Mouse (Mus musculus) left cerebral cortex, postnatal 4 days (tissue): ENCODE data around the gene Ttc13. TPM values are rescaled to one million over a fixed set of nuclear protein-coding genes. Genes with fewer than 3 reads are reported as not detected.

ENCODE experiments used
- DNase-seq: peaks from one replicate; pipeline ENCODE4 v3.0.0-alpha.2; 2022
- intact Hi-C: fragments of 180-260 bp; cut with DNase I; formaldehyde crosslinking; loops from one replicate; pipeline ENCODE4 v1.15.1; 2025
- total RNA-seq, 2 experiments: library from RNA; stranded (reverse); gene quantifications; 2 replicates each; pipeline ENCODE4 v1.2.3; 2021

Gene Ttc13
- total RNA-seq = 10 to 100 TPM; 72.6 to 73.2 TPM

- DNase-seq = peak; percentile 97
- intact Hi-C loops = no loop called here
Measured at GRCm38 (mm10) chr8:124721862-124722515, at the start of gene Ttc13, which contains the start of gene Arv1. TSS of gene Ttc13 (minus strand) at chr8:124721983. TSS of gene Arv1 (plus strand) at chr8:124722139.

DNA sequence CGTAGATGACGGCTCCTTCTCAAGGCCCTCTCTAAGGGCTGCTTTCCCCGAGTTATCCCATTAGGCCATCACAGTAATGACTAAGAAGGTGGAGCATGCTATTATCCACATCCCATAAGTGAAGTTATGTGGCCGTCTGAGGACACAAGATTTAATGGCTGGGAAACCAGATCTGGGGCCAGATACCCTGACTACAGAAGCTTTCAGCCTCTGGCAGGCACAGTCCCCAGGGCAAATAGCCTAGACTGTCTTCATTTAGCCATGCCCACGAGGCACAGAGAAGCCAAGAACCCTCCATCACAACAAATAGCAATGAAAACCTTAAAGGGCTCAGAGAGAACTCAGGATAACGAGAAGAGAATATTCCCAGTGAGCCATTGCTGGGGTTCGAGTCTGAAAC is 41.3 kb upstream of the Ttc13 start:
- no peak for DNase-seq
- intact Hi-C loops = no loop called here

DNA sequence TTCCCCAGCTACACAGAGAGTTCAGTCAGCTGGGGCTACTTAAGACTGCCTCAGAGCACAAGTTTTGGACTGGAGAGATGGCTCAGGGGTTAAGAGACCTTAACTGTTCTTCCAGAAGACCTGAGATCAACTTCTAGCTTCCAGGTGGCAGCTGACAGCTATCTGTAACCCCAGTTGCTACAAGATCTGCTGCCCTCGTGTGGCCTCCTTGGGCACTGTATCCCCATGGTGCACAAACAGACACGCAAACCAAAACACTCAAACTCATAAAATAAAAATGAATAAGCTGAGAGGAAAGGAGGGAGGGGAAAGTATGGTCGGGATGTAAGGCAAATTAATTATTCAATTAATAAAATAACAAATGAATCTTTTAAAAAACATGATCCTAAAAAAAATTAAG is 36.8 kb upstream of the Ttc13 start:
- DNase-seq = peak; percentile 56
- intact Hi-C loops = no loop called here

DNA sequence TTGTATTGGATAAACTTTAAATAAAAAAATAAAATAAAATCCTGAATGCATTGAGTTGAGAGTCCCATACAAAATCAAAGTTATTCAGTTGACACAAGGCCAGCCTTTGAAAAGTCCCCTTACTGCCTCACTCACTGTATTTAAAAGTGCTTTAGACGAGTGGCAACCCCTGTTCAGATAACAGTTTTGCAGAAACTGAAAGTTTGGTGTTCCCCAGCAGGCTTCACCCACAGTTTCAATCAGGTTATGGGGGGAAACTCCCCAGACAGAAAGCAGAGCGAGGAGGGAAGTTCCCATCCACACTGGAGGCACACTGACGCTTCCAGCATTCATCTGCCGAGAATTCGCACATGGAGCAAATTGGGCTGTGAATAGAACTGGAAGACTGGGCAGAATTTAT is 34.8 kb upstream of the Ttc13 start:
- no peak for DNase-seq
- intact Hi-C loops = no loop called here

DNA sequence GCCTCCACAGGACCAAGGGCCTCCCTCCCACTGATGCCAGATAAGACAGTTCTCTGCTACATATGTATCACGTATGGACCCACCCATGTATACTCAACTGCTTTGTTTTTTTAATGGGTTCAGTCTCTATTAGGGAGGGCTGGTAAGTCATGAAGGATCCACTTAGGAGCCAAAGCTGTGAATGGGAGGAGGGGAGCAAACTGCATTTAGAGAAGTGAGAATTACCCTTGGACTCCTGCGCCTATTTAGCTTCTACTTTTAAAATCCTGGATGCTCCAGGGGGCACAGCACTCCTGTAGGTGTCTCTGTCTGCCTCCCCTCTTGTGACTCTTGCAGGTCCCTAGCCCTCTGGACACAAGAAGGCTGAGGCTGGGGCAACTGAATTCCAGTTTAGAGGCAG is 34.4 kb upstream of the Ttc13 start:
- intact Hi-C loops = no loop called here
- DNase-seq = no peak

- no peak for DNase-seq
- intact Hi-C loops = no loop called here
Measured at GRCm38 (mm10) chr8:124755481-124755880, 33.7 kb upstream of the Ttc13 start.

GRCm38 (mm10) chr8:124754792-124755190 is 33.0 kb upstream of the Ttc13 start:
- intact Hi-C loops = no loop called here
- DNase-seq = no peak

GRCm38 (mm10) chr8:124754101-124754791 is 32.5 kb upstream of the Ttc13 start:
- peak; percentile 19 for DNase-seq
- intact Hi-C loops = no loop called here

- no peak for DNase-seq
- intact Hi-C loops = no loop called here
Measured at GRCm38 (mm10) chr8:124752325-124752862, 30.6 kb upstream of the Ttc13 start.

- intact Hi-C loops = no loop called here
- DNase-seq = peak; percentile 25
Measured at GRCm38 (mm10) chr8:124751709-124752173, 30.0 kb upstream of the Ttc13 start, which contains the start of gene Fam89a. TSS of gene Fam89a (minus strand) at chr8:124751832.

- intact Hi-C loops = no loop called here
- DNase-seq = no peak
Measured at GRCm38 (mm10) chr8:124751191-124751590, 29.4 kb upstream of the Ttc13 start.

- DNase-seq = no peak
- intact Hi-C loops = no loop called here
Measured at GRCm38 (mm10) chr8:124746661-124747060, 24.9 kb upstream of the Ttc13 start.

DNA sequence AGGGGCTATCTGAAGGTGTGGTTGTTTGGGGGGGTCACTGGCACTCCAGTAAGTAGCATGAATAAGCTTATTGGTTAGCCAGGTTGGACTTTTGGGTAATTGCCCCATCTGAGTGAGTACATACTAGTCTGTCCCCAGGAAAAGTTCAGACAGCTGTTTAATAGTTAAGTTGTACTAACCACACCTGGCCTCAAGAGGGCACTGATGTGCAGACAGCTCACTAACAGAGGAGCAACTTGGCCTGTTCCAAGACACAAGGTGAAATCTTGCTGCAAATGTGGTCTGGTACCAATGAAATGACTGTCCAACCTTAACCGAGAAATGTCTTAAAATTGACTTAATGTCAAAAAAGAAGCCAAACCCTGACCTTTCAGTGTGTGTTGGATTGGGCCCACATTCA is 17.5 kb upstream of the Ttc13 start:
- intact Hi-C loops = no loop called here

DNA sequence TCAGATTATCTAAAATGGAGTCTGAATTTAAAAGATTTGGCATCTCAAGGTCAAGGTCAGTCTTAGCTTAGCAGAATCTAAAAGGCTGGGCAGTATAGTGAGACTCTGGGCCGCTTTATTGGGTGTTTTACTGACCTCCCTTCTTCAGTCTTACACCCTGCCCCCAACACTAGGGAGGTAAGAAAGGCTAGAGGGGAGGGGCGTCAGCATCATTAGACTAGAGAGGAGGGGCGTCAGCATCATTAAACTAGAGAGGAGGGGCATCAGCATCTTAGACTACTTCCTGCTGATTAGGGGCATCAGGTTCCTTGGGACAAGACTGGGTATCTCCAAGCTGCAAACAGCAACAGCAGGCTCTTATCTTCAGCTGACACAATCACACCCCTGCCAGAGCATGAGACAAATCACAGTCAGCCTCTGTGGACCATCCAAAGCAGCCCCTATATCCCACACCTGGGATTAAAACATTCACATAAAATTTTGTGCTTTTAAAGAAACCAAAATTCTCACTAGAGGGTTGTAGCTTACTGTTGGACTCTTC is 13.7 kb upstream of the Ttc13 start:
- intact Hi-C loops = no loop called here
- DNase-seq = no peak

More for the DNA sequence above, 17.5 kb upstream of the Ttc13 start:
- DNase-seq = no peak

DNA sequence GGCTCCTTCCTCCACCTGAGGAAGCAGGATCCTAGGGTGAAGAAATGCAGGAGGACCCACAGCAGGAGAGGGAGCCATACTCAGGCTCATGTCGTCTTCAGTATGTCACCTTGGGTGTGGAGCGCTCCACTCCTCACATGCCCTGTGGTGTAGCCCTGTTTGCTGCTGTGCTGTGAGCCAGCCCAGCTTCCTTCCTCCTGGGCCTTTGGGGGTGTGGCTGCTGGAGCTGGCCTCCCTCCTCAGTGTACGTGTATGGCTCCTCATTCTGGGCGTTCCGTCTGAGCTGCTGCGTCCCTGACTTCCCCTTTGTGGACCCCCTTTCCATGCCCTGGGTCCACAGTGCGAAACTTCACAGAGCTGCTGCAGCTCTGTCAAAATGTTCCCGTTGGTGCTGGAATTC is 11.0 kb upstream of the Ttc13 start:
- no peak for DNase-seq
- intact Hi-C loops = no loop called here

DNA sequence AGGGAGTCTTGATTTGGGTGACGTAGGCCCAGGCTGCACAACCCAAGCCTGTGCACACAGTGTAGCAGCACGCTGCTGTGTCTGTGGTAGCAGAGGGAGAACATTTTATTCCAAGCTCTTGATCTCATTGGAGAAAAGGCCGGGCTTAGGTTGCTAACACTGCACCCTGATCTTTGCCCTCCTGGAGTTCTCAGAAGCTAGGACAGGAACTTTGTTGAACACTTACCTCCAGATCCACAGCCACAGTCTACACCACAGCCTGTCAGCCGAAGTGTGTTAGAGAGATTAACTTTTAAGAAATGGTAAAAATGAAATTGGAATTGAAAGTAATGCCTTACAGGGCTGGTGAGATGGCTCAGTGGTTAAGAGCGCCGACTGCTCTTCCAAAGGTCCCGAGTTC is 2.5 kb upstream of the Ttc13 start:
- intact Hi-C loops = no loop called here

DNA sequence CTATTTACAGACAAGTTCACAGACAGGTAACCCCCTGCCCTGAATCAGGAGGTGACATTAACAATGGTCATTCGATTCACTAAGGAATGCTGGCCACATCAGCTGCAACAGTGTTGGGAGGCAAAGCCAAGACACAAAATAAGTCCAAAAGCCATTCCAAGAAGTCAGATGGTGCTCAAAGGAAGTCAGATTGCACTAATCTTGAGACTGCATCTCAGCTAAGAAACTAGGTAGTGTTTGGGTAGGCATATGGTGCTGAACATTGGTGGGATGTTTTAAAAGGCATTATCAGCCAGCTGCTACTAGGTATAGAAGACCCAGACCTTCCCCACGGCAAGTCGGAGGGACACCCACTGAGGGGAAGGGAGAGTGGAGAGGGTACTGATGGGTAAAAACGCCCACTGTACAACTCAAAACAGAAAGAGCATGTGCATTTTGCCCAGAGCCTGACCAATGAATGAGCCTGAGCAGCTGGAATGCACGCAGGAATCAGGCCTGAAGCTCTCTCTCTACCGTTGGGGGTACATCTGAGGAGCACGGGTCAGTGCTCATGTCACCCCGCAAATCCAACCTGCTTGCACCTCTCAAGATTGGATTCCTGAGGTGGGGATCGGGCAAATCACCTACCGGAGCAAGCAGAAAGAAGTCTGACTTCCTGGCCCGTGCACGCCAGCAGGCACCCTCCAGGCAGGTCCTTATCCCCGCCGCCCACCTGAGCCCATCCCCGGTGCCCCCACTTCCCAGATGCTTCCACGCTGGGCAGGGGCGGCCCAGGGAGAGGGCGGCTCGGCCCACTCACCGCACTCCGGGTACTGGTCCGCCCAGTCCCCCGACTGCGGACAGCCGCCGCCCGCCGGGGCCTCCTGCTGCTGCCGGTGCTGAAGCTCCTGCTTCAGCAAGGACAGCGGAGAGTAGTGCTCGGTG is 583 bp downstream of the Ttc13 start:
- DNase-seq = no peak
- intact Hi-C loops = no loop called here

More for the DNA sequence above, 2.5 kb upstream of the Ttc13 start:
- DNase-seq = no peak

- intact Hi-C loops = no loop called here
- DNase-seq = no peak
Measured at GRCm38 (mm10) chr8:124720133-124720532, 1.6 kb downstream of the Ttc13 start.

DNA sequence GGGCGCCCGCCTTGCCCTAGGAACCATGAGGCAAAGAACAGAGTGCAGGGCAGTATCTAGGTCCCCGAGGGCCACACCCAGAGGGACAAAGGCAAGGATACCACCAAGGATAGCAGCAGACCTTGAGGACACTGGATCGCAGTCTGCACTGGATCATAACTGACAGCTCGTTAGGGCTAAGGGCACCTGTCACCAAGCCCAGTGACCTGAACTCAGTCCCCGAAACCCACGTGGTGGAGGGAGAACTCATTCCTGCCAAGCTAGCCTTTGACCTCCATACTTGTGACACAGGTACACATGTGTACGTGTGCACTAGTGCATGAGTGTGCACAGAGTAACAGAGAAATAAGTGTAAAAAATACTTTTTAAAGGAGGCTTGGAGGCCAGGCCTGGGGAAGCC is 6.0 kb downstream of the Ttc13 start:
- intact Hi-C loops = no loop called here
- DNase-seq = no peak

- intact Hi-C loops = no loop called here
- no peak for DNase-seq
Measured at GRCm38 (mm10) chr8:124713207-124713606, 8.6 kb downstream of the Ttc13 start.

DNA sequence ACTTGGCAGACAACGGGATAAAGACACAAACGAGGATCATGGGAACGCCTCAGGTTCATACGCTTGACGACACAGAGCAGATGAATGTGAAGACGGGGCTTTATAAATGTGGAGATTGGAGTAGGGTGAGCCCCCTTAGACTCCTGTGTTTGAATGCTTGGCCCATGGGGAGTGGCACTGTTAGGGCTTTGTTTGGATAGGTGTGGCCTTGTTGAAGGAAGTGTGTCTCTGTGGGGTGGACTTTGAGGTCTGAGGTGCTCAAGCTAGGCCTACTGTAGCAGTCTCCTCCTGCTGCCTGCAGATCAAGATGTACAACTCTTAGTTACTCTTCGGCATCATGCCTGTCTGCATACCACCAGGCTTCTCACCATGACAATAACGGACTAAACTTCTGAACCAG is 16.0 kb downstream of the Ttc13 start:
- intact Hi-C loops = no loop called here
- DNase-seq = no peak
